Mouse (Mus musculus): ENCODE data around the gene Tjp2. TPM values are rescaled to one million over a fixed set of nuclear protein-coding genes. Genes with fewer than 3 reads are reported as not detected.
"Not testable (repeated sequence)": the region's sequence is repeated elsewhere in the genome, so short reads cannot be mapped to it uniquely, and the experiment has no call there.

The Tjp2 gene
- polyA plus RNA-seq, 1 experiment from 2014 or later = 26.9 TPM

DNA sequence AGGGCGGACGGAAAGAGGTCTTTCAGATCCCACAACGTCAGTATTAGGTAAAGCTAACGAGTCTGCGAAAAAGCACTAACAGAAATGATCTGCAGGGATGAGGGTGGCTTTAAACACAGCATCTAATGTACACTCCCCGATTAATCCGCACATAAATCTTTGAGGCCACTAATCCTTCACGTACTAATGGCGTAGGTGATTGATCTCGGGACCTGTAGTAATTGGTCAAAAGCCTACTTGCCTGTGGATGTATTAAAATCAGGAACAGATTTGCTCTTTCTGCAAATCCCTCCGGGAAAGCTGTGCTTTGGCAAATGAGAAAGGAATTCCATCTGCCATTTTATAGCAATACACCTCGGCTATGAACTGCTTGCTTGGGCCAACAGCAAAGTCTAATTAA is 24.3 kb downstream of the Tjp2 start:
- Histone ChIP-seq H3K4me1 (ENCODE audit: control insufficient read depth, insufficient read depth, low read length) (no peaks in the 10 kb centered on the region), H3K9ac (ENCODE audit: low read length) (no peak overlapping the region), H3K9me3 (ENCODE audit: control insufficient read depth, low read length) (no peaks in the 10 kb centered on the region), H3K4me3 (ENCODE audit: low read depth, low read length) (no peak overlapping the region), H3K27me3 (ENCODE audit: control insufficient read depth, insufficient read depth, low read length) (no peaks in the 10 kb centered on the region), H3K36me3 (ENCODE audit: control insufficient read depth, insufficient read depth, low read length) (no peaks in the 10 kb centered on the region), H3K27ac (replicated peaks; ENCODE audit: low read depth, low read length) (no peak overlapping the region), H3K4me2 (ENCODE audit: low read depth, severe bottlenecking) (peak overlapping the region; percentile 34; the same call in 1 of the 2 replicates)
- DNase-seq (ENCODE audit: low spot score) (peak; percentile 49), ATAC-seq (ENCODE audit: insufficient number of reproducible peaks, low FRiP score, low TSS enrichment, low read depth) (no peak)
- 14% methylated on average over 12 of the region's 12 CpGs for WGBS

DNA sequence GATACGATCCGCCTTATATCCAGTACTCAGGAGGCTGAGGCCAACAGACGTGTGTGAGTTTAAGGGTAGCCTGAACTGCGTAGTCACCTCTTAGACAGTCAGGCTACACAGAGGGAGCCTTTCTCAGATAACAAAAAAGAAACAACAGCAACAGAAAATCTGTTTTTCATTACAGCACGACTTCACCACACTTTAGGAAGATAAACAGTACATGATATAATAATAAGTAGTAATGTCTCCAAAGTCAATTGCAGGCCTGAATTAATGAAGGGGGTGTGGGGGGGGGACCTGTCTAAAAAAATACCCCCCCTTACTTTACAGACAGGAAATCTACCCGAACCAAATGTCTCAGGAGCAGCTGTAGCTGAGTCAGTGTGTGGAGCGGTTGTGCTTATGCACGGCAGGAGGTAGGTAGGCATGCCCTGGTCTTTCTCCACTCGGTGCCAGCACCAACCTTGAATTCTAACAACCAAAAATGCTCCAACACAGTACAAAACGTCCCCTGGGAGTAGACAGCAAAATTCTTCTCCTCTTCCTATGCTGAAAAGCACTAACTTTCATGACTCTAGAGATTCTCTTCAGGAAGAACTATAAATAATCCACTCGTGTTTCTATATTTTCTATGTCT is 26.0 kb downstream of the Tjp2 start:
- no peaks in the 10 kb centered on the region for H3K9me3 ChIP-seq (ENCODE audit: control insufficient read depth, low read length)
- H3K9ac ChIP-seq (ENCODE audit: low read length) = no peak overlapping the region
- no peak overlapping the region for H3K4me3 ChIP-seq (ENCODE audit: low read depth, low read length)
- H3K27ac ChIP-seq (replicated peaks; ENCODE audit: low read depth, low read length) = no peak overlapping the region
- no peaks in the 10 kb centered on the region for H3K27me3 ChIP-seq (ENCODE audit: control insufficient read depth, insufficient read depth, low read length)
- no peak overlapping the region for H3K4me2 ChIP-seq (ENCODE audit: low read depth, severe bottlenecking)
- 41% methylated on average over 11 of the region's 11 CpGs for WGBS
- ATAC-seq (ENCODE audit: insufficient number of reproducible peaks, low FRiP score, low TSS enrichment, low read depth) (no peak), DNase-seq (ENCODE audit: low spot score) (no peak)
- H3K4me1 ChIP-seq (ENCODE audit: control insufficient read depth, insufficient read depth, low read length) = no peaks in the 10 kb centered on the region
- H3K36me3 ChIP-seq (ENCODE audit: control insufficient read depth, insufficient read depth, low read length) = no peaks in the 10 kb centered on the region

DNA sequence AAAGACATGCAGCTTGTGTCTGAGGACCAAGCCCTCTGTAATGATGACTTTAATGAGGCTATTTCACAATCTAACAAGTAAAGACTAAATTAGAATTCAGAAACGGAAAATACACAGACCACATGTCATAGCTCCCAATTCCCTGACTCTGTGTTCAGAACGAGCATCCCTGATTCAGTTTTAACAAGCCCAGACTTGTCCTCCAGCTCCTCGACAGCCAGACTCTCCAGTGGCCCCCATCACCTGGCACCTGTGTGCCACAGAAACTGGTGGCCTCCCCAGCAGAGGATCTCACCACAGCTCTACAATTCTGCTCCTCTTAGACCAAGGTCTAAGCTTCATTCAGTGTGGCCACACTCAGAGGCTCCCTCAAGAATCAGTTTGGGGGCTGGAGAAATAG is 27.5 kb downstream of the Tjp2 start:
- ATAC-seq (ENCODE audit: insufficient number of reproducible peaks, low FRiP score, low TSS enrichment, low read depth) = no peak
- Histone ChIP-seq H3K27me3 (ENCODE audit: control insufficient read depth, insufficient read depth, low read length) (no peaks in the 10 kb centered on the region), H3K4me3 (ENCODE audit: low read depth, low read length) (no peak overlapping the region), H3K9ac (ENCODE audit: low read length) (no peak overlapping the region), H3K9me3 (ENCODE audit: control insufficient read depth, low read length) (no peaks in the 10 kb centered on the region), H3K36me3 (ENCODE audit: control insufficient read depth, insufficient read depth, low read length) (no peaks in the 10 kb centered on the region), H3K4me1 (ENCODE audit: control insufficient read depth, insufficient read depth, low read length) (no peaks in the 10 kb centered on the region), H3K4me2 (ENCODE audit: low read depth, severe bottlenecking) (no peak overlapping the region), H3K27ac (replicated peaks; ENCODE audit: low read depth, low read length) (no peak overlapping the region)
- DNase-seq (ENCODE audit: low spot score) = no peak
- 46% methylated on average over 3 of the region's 3 CpGs for WGBS

DNA sequence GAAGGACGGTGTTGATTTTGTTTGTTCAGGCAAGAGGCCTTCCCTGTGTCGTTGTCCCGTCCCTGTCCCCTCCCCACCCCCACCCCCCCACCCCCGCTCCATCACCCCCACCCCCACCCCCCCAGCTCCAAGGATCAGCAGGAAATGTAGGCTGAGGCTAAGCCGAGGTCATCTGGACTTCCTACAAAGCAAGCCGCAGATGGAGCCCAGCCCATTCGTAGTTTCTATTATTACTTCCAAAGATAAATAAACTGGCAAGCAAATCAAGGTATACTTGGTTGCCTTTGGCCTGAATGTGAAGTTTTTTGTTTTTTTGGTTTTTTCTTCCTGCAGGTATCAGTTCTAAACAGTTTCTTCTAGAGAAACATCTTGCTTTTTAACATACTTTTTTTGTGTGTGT is 29.6 kb downstream of the Tjp2 start:
- Histone ChIP-seq H3K9ac (ENCODE audit: low read length) (no peak overlapping the region), H3K27me3 (ENCODE audit: control insufficient read depth, insufficient read depth, low read length) (no peaks in the 10 kb centered on the region), H3K36me3 (ENCODE audit: control insufficient read depth, insufficient read depth, low read length) (no peaks in the 10 kb centered on the region), H3K4me1 (ENCODE audit: control insufficient read depth, insufficient read depth, low read length) (no peaks in the 10 kb centered on the region), H3K9me3 (ENCODE audit: control insufficient read depth, low read length) (no peaks in the 10 kb centered on the region), H3K27ac (replicated peaks; ENCODE audit: low read depth, low read length) (no peak overlapping the region), H3K4me2 (ENCODE audit: low read depth, severe bottlenecking) (no peak overlapping the region), H3K4me3 (ENCODE audit: low read depth, low read length) (no peak overlapping the region)
- no peak for DNase-seq (ENCODE audit: low spot score)
- no peak for ATAC-seq (ENCODE audit: insufficient number of reproducible peaks, low FRiP score, low TSS enrichment, low read depth)
- 81% methylated on average over 7 of the region's 7 CpGs for WGBS

DNA sequence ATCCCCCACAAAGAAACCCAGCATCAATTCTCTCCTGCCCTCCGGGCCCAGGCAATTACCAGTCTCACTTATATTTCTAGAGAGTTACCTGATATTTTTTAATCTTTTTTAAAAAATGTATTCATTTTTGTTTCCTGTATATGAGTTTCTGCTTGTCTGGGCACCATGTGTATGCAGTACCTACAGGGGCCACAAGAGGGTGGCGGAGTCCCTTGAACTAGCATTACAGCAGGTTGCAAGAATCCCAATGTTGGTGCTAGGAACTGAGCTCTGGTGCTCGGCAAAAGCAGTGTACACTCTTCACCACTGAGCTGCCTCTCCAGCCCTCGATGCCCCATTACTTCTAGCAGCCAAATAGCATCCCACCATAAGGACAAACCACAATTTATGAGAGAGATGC is 30.6 kb downstream of the Tjp2 start:
- Histone ChIP-seq H3K4me1 (ENCODE audit: control insufficient read depth, insufficient read depth, low read length) (no peaks in the 10 kb centered on the region), H3K4me2 (ENCODE audit: low read depth, severe bottlenecking) (no peak overlapping the region), H3K27ac (replicated peaks; ENCODE audit: low read depth, low read length) (no peak overlapping the region), H3K36me3 (ENCODE audit: control insufficient read depth, insufficient read depth, low read length) (no peaks in the 10 kb centered on the region), H3K4me3 (ENCODE audit: low read depth, low read length) (no peak overlapping the region), H3K9ac (ENCODE audit: low read length) (no peak overlapping the region), H3K9me3 (ENCODE audit: control insufficient read depth, low read length) (no peaks in the 10 kb centered on the region), H3K27me3 (ENCODE audit: control insufficient read depth, insufficient read depth, low read length) (no peaks in the 10 kb centered on the region)
- WGBS = 95% methylated on average over 4 of the region's 4 CpGs
- DNase-seq (ENCODE audit: low spot score) = no peak
- ATAC-seq (ENCODE audit: insufficient number of reproducible peaks, low FRiP score, low TSS enrichment, low read depth) = no peak

DNA sequence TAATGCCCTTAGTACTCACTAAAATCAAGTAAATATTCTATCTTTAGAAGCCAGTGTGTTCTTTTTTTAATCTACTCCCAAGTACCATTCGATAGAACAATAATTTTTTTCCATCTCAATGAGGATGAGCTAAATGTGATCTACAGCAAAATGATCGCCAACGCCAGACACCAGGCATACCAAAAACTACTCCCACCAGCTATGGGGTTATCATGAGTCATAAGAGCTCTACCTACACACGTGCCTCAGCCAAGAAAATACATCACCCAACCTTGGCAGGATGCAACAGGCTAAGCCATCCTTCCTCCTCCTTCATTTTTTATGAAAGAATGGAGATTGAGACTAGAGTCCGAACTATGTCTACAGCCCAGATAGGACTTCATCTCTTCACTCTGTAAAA is 31.9 kb downstream of the Tjp2 start:
- Histone ChIP-seq H3K9ac (ENCODE audit: low read length) (no peak overlapping the region), H3K4me1 (ENCODE audit: control insufficient read depth, insufficient read depth, low read length) (no peaks in the 10 kb centered on the region), H3K27me3 (ENCODE audit: control insufficient read depth, insufficient read depth, low read length) (no peaks in the 10 kb centered on the region), H3K4me2 (ENCODE audit: low read depth, severe bottlenecking) (no peak overlapping the region), H3K27ac (replicated peaks; ENCODE audit: low read depth, low read length) (no peak overlapping the region), H3K36me3 (ENCODE audit: control insufficient read depth, insufficient read depth, low read length) (no peaks in the 10 kb centered on the region), H3K9me3 (ENCODE audit: control insufficient read depth, low read length) (no peaks in the 10 kb centered on the region), H3K4me3 (ENCODE audit: low read depth, low read length) (no peak overlapping the region)
- 88% methylated on average over 5 of the region's 5 CpGs for WGBS
- no peak for DNase-seq (ENCODE audit: low spot score)
- no peak for ATAC-seq (ENCODE audit: insufficient number of reproducible peaks, low FRiP score, low TSS enrichment, low read depth)

DNA sequence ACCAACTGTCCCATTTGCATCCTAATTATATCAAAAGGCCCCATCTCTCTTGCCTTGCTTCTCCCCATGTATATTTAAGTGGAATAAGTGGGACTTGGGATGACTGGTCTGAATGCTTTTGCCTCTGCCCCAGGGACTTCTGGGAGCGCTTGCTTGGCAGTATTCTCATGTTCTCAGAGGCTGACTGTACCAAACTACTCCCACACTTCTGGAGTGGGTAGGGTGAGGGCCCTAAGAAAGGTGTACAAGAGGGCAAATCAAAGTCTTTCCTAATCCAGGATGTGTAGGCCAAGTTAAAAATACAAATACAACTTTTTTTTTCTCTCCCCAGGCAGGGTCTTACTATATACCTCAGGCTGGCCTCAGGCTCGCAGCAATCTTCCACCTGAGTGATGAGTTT is 37.0 kb downstream of the Tjp2 start:
- Histone ChIP-seq H3K4me1 (ENCODE audit: control insufficient read depth, insufficient read depth, low read length) (no peaks in the 10 kb centered on the region), H3K4me3 (ENCODE audit: low read depth, low read length) (no peak overlapping the region)
- 88% methylated on average over 2 of the region's 2 CpGs for WGBS

DNA sequence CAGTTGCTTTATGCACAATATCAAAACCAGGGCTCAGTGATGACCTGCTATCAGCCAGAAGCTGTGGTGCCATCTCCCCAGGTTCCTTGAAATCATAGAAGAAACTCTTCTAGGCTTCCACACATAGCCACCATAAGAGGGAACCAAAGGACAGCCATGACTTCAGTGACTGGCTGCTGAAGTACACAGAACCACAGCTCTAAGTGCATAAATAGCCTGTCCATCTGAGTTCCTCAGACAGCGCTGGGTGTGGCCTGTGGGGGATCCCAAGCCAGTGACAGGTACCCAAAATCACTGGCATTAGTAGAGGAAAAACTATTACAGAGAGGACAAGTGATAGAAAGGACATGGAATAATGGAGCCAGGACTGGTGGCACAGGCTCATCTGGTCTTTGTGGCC is 37.5 kb downstream of the Tjp2 start:
- WGBS = 92% methylated on average over 1 of the region's 1 CpGs
- not testable (repeated sequence) for DNase-seq (ENCODE audit: low spot score); H3K27me3 ChIP-seq (ENCODE audit: control insufficient read depth, insufficient read depth, low read length); H3K4me1 ChIP-seq (ENCODE audit: control insufficient read depth, insufficient read depth, low read length); H3K27ac ChIP-seq (replicated peaks; ENCODE audit: low read depth, low read length); H3K36me3 ChIP-seq (ENCODE audit: control insufficient read depth, insufficient read depth, low read length); H3K9ac ChIP-seq (ENCODE audit: low read length); H3K4me3 ChIP-seq (ENCODE audit: low read depth, low read length); H3K9me3 ChIP-seq (ENCODE audit: control insufficient read depth, low read length); ATAC-seq (ENCODE audit: insufficient number of reproducible peaks, low FRiP score, low TSS enrichment, low read depth); H3K4me2 ChIP-seq (ENCODE audit: low read depth, severe bottlenecking)

More for the DNA sequence above, 37.0 kb downstream of the Tjp2 start:
- Histone ChIP-seq H3K4me2 (ENCODE audit: low read depth, severe bottlenecking) (no peak overlapping the region), H3K27ac (replicated peaks; ENCODE audit: low read depth, low read length) (no peak overlapping the region), H3K27me3 (ENCODE audit: control insufficient read depth, insufficient read depth, low read length) (no peaks in the 10 kb centered on the region), H3K36me3 (ENCODE audit: control insufficient read depth, insufficient read depth, low read length) (no peaks in the 10 kb centered on the region), H3K9ac (ENCODE audit: low read length) (no peak overlapping the region), H3K9me3 (ENCODE audit: control insufficient read depth, low read length) (no peaks in the 10 kb centered on the region)
- DNase-seq (ENCODE audit: low spot score) (no peak), ATAC-seq (ENCODE audit: insufficient number of reproducible peaks, low FRiP score, low TSS enrichment, low read depth) (no peak)

DNA sequence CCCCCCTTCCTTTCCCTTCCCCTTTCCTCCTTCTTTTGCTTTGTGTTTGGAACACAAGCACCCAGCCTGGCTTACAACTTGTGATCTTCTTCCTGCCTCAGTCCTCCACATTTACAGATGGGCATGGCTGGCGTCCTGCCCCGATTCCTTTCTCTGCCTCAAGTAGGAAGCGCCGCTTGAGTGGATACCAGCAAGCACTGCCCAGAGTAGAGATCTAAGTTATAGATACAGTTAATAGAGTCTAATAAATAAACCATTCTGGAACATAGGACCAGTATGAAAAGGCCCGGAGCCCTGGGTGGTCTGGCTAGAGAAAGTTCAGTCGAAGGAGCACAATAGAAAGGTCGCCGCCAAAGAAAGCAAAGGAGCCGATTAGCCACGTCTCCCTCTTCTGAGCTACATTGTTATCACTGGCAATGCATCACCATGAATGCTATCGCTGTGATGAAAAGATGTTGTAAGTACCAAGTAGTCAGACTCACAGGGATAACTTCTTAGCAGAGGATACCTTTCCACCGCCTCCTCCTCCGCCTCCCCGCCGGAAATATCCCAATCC is 41.1 kb downstream of the Tjp2 start:
- 93% methylated on average over 15 of the region's 15 CpGs for WGBS
- no peak overlapping the region for H3K4me2 ChIP-seq (ENCODE audit: low read depth, severe bottlenecking)
- ATAC-seq (ENCODE audit: insufficient number of reproducible peaks, low FRiP score, low TSS enrichment, low read depth) = no peak

More for the DNA sequence above, 41.1 kb downstream of the Tjp2 start:
- no peaks in the 10 kb centered on the region for H3K27me3 ChIP-seq (ENCODE audit: control insufficient read depth, insufficient read depth, low read length)
- H3K36me3 ChIP-seq (ENCODE audit: control insufficient read depth, insufficient read depth, low read length) = no peaks in the 10 kb centered on the region
- no peak overlapping the region for H3K27ac ChIP-seq (replicated peaks; ENCODE audit: low read depth, low read length)
- H3K9me3 ChIP-seq (ENCODE audit: control insufficient read depth, low read length) = no peaks in the 10 kb centered on the region
- no peak overlapping the region for H3K9ac ChIP-seq (ENCODE audit: low read length)
- DNase-seq (ENCODE audit: low spot score) = no peak
- H3K4me1 ChIP-seq (ENCODE audit: control insufficient read depth, insufficient read depth, low read length) = no peaks in the 10 kb centered on the region
- H3K4me3 ChIP-seq (ENCODE audit: low read depth, low read length) = no peak overlapping the region

Measured in limb, embryonic 11.5 days (tissue).